Mouse (Mus musculus) intestine, embryonic 14.5 days (tissue): ENCODE data around the gene Chmp4b. TPM values are rescaled to one million over a fixed set of nuclear protein-coding genes. Genes with fewer than 3 reads are reported as not detected.

Experiments
- ATAC-seq: fragments of 200-750 bp; cut with Nextera tagmentation; replicated peaks from 2 replicates; pipeline ENCODE4 v1.8.0; 2017; ENCODE audit warnings: low read depth, moderate number of reproducible peaks, moderate TSS enrichment, moderate library complexity; ENCODE audit not compliant: low FRiP score, low TSS enrichment
- DNase-seq: peaks from one replicate; pipeline ENCODE4 v3.0.0-alpha.2; 2018; ENCODE audit warnings: low spot score
- H3K27ac ChIP-seq: fragments of 300-500 bp; sonication (generic); 2 replicates; pipeline ENCODE4 v1.5.1; 2014; ENCODE audit warnings: low read depth, mild to moderate bottlenecking, control low read depth
- H3K27me3 ChIP-seq: fragments of 300-500 bp; sonication (generic); replicated peaks from 2 replicates; pipeline ENCODE4 v1.6.1; 2014; ENCODE audit warnings: low read length, control low read depth; ENCODE audit not compliant: control insufficient read depth, insufficient read depth
- H3K36me3 ChIP-seq: fragments of 300-500 bp; sonication (generic); 2 replicates; pipeline ENCODE4 v1.6.1; 2014; ENCODE audit warnings: low read length, control low read depth; ENCODE audit not compliant: control insufficient read depth, insufficient read depth
- H3K4me1 ChIP-seq: fragments of 300-500 bp; sonication (generic); replicated peaks from 2 replicates; pipeline ENCODE4 v1.6.1; 2014; ENCODE audit warnings: low read length, control low read depth, mixed read lengths; ENCODE audit not compliant: control insufficient read depth, insufficient read depth
- H3K4me2 ChIP-seq: fragments of 300-500 bp; sonication (generic); 2 replicates; pipeline ENCODE4 v1.6.1; 2014; ENCODE audit warnings: low read length
- H3K4me3 ChIP-seq: fragments of 300-500 bp; sonication (generic); 2 replicates; pipeline ENCODE4 v1.5.1; 2014; ENCODE audit warnings: low read depth, low read length, control low read depth, mixed read lengths
- H3K9ac ChIP-seq: fragments of 300-500 bp; sonication (generic); 2 replicates; pipeline ENCODE4 v1.6.1; 2014; ENCODE audit warnings: mild to moderate bottlenecking, low read length
- H3K9me3 ChIP-seq: fragments of 300-500 bp; sonication (generic); 2 replicates; pipeline ENCODE4 v1.6.1; 2016; ENCODE audit warnings: low read length, control low read depth; ENCODE audit not compliant: control insufficient read depth
- WGBS: fragments of 180-500 bp; shearing (Covaris S2); extraction: QIAGEN DNeasy Blood & Tissue Kit; methylation state at CpG from one replicate; pipeline ENCODE4 v1.1.7; 2014; 5-methylcytosine and 5-hydroxymethylcytosine counted together
- polyA plus RNA-seq: library from polyadenylated mRNA; unstranded; fragments of >200 nt; fragmentation: Nextera tagmentation; extraction: Ambion mirVana; gene quantifications from 2 replicates; pipeline ENCODE4 v1.2.1, GENCODE M21; 2014

Chmp4b gene
- polyA plus RNA-seq, 1 experiment from 2014 or later, result 15.8 TPM

GRCm38 (mm10) chr2:154711701-154712100, 60.2 kb downstream of the Chmp4b start:
- WGBS, result 45% methylated on average over 3 of the region's 3 CpGs
- Histone ChIP-seq H3K27ac (no peak overlapping the region), H3K4me1 (peaks cover 6% of the 10 kb centered on the region; the same call in 1 of the 2 replicates), H3K36me3 (no peaks in the 10 kb centered on the region), H3K9ac (no peak overlapping the region), H3K27me3 (no peaks in the 10 kb centered on the region), H3K9me3 (no peaks in the 10 kb centered on the region), H3K4me3 (no peak overlapping the region), H3K4me2 (no peak overlapping the region)
- DNase-seq (no peak), ATAC-seq (no peak)

DNA sequence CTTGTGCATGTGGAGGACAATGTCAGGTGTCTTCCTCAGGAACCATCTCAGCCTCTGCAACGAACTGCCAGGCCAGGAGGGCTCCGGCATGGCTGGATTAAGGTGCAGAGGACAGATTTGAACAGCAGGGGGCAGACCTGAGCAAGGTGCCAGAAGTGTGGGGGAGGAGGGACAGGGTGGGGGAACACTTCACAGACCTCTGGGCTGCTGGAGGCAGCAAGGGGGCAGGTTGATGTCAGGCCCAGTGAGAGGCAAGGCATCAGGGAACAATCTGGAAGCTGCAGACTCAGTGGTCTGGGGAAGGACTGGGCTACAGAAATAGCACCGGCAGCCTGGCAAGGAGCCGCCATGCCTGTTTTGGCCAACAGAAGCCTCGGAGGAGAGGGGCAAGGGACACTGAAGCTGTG, 60.8 kb downstream of the Chmp4b start:
- WGBS, result 36% methylated on average over 5 of the region's 5 CpGs
- H3K9ac ChIP-seq, result no peak overlapping the region

DNA sequence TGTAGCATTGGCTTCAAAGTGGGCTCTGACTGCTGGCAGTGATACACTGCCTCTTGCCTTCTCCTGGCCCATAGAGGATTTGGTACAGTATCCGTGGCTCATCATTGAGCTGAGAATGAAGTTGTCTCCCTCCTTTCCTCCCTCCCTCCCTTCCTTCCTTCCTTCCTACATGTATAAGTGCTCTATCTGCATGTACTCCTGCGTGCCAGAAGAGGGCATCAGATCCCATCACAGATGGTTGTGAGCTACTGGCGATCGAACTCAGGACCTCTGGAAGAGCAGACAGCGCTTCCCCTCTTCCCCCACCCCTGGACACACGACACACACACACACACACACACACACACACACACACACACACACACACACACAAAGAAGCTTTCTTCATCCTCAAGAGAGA, 61.6 kb downstream of the Chmp4b start:
- no peak overlapping the region for H3K4me2 ChIP-seq
- DNase-seq (no peak), ATAC-seq (no peak)
- 47% methylated on average over 5 of the region's 6 CpGs for WGBS
- peaks cover 3% of the 10 kb centered on the region; the same call in 1 of the 2 replicates for H3K4me1 ChIP-seq
- no peak overlapping the region for H3K27ac ChIP-seq
- H3K9ac ChIP-seq, result no peak overlapping the region
- no peaks in the 10 kb centered on the region for H3K9me3 ChIP-seq
- H3K4me3 ChIP-seq, result no peak overlapping the region
- H3K27me3 ChIP-seq, result no peaks in the 10 kb centered on the region
- H3K36me3 ChIP-seq, result no peaks in the 10 kb centered on the region

More for the DNA sequence above, 60.8 kb downstream of the Chmp4b start:
- DNase-seq (peak; percentile 86), ATAC-seq (no peak; the same call in 1 of the 2 replicates)
- Histone ChIP-seq H3K36me3 (no peaks in the 10 kb centered on the region), H3K4me2 (no peak overlapping the region), H3K4me1 (peaks cover 6% of the 10 kb centered on the region; the same call in 1 of the 2 replicates), H3K9me3 (no peaks in the 10 kb centered on the region), H3K4me3 (no peak overlapping the region), H3K27me3 (no peaks in the 10 kb centered on the region), H3K27ac (no peak overlapping the region)

- H3K27me3 ChIP-seq, result no peaks in the 10 kb centered on the region
- no peak overlapping the region for H3K4me3 ChIP-seq
- no peak overlapping the region for H3K9ac ChIP-seq
- no peak overlapping the region for H3K4me2 ChIP-seq
- WGBS, result 74% methylated on average over 3 of the region's 3 CpGs
- DNase-seq, result no peak
- no peaks in the 10 kb centered on the region for H3K9me3 ChIP-seq
- ATAC-seq, result no peak
- H3K27ac ChIP-seq, result no peak overlapping the region
- H3K4me1 ChIP-seq, result peaks cover 2% of the 10 kb centered on the region; the same call in 1 of the 2 replicates
- no peaks in the 10 kb centered on the region for H3K36me3 ChIP-seq
Observed at GRCm38 (mm10) chr2:154713964-154714363, 62.5 kb downstream of the Chmp4b start.

- DNase-seq, result no peak
- ATAC-seq, result no peak
- H3K27ac ChIP-seq, result no peak overlapping the region
- H3K27me3 ChIP-seq, result no peaks in the 10 kb centered on the region
- no peaks in the 10 kb centered on the region for H3K36me3 ChIP-seq
- no peak overlapping the region for H3K4me2 ChIP-seq
- H3K9me3 ChIP-seq, result no peaks in the 10 kb centered on the region
- peaks cover 2% of the 10 kb centered on the region; the same call in 1 of the 2 replicates for H3K4me1 ChIP-seq
- no peak overlapping the region for H3K4me3 ChIP-seq
- 85% methylated on average over 4 of the region's 4 CpGs for WGBS
- no peak overlapping the region for H3K9ac ChIP-seq
Observed at GRCm38 (mm10) chr2:154716586-154716985, 65.1 kb downstream of the Chmp4b start.

GRCm38 (mm10) chr2:154717081-154717480, 65.6 kb downstream of the Chmp4b start:
- DNase-seq (no peak), ATAC-seq (no peak)
- no peak overlapping the region for H3K4me2 ChIP-seq
- H3K9me3 ChIP-seq, result no peaks in the 10 kb centered on the region
- peaks cover 2% of the 10 kb centered on the region; the same call in 1 of the 2 replicates for H3K4me1 ChIP-seq
- no peak overlapping the region for H3K4me3 ChIP-seq
- H3K27me3 ChIP-seq, result no peaks in the 10 kb centered on the region
- no peak overlapping the region for H3K27ac ChIP-seq
- H3K36me3 ChIP-seq, result no peaks in the 10 kb centered on the region
- no peak overlapping the region for H3K9ac ChIP-seq

DNA sequence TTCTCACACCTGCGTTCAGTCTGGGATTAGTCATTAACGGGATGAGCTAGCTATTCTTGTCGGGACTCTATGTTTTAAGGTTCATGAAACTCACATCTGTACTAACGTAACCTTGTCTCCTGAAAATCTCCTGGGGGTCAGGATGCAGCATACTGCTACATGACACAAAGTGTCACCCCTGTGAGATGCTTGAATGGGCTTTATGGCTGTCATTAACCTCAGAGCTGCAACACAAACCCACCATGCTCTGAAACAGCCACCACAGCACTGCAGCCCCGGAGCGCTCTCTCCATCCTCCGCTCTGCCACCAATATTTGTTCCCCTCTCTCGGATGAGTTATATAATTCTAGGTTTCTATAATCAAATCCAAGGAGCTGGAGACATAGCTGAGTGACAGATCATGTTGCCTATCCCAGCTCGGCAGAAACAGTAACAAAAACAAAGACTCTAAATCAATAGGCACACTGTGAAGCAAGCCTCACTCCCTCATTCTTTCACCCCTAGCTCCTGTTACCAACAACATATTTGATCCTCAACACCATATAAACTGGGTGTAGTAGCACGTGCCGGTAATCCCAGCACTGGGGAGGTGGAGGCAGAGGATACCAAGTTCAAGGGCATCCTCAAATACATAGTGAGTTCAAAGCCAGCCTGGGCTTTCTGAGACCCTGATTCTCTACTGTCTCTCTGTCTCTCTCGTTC, 67.5 kb downstream of the Chmp4b start:
- no peak overlapping the region for H3K27ac ChIP-seq
- H3K4me3 ChIP-seq, result no peak overlapping the region
- H3K9ac ChIP-seq, result no peak overlapping the region
- no peak overlapping the region for H3K4me2 ChIP-seq
- 84% methylated on average over 12 of the region's 12 CpGs for WGBS
- H3K4me1 ChIP-seq, result no peaks in the 10 kb centered on the region
- ATAC-seq (no peak), DNase-seq (no peak)
- no peaks in the 10 kb centered on the region for H3K27me3 ChIP-seq
- no peaks in the 10 kb centered on the region for H3K9me3 ChIP-seq
- H3K36me3 ChIP-seq, result no peaks in the 10 kb centered on the region

DNA sequence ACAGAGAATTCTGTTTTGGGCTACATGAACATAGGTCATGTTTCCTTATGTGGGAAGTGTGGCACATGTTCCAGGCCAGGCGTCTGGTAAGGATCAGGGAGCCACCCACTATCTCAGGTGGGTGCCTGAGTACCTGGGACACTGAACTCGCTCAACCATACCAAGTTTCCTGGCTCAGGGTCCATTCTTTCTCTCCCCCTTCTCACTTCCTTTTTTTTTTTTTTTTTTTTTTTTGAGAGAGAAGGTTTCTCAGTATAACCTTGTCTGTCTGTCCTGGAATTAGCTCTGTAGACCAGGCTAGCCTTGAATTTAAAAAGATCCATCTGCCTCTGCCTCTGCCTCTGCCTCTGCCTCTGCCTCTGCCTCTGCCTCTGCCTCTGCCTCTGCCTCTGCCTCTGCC, 68.8 kb downstream of the Chmp4b start:
- ATAC-seq (no peak), DNase-seq (no peak)
- no peaks in the 10 kb centered on the region for H3K9me3 ChIP-seq
- H3K9ac ChIP-seq, result no peak overlapping the region
- H3K4me2 ChIP-seq, result no peak overlapping the region
- H3K4me1 ChIP-seq, result no peaks in the 10 kb centered on the region
- no peak overlapping the region for H3K27ac ChIP-seq
- H3K27me3 ChIP-seq, result no peaks in the 10 kb centered on the region
- no peaks in the 10 kb centered on the region for H3K36me3 ChIP-seq
- WGBS, result 90% methylated on average over 2 of the region's 2 CpGs
- no peak overlapping the region for H3K4me3 ChIP-seq

- H3K27me3 ChIP-seq, result no peaks in the 10 kb centered on the region
- H3K9me3 ChIP-seq, result no peaks in the 10 kb centered on the region
- 87% methylated on average over 4 of the region's 4 CpGs for WGBS
- H3K36me3 ChIP-seq, result no peaks in the 10 kb centered on the region
- no peak overlapping the region for H3K9ac ChIP-seq
- no peak for DNase-seq
- no peak overlapping the region for H3K4me3 ChIP-seq
- ATAC-seq, result no peak
- no peak overlapping the region for H3K4me2 ChIP-seq
- H3K27ac ChIP-seq, result no peak overlapping the region
- no peaks in the 10 kb centered on the region for H3K4me1 ChIP-seq
Observed at GRCm38 (mm10) chr2:154723473-154723872, 72.0 kb downstream of the Chmp4b start.
